Mouse (Mus musculus) embryo, embryonic 9.5 days (tissue): Measurements from ENCODE around the gene Olfr463.

ENCODE experiments used
- DNase-seq: peaks from one replicate; pipeline ENCODE4 v3.0.0-alpha.2; 2017; ENCODE audit errors: extremely low spot score

Olfr463 gene

DNA sequence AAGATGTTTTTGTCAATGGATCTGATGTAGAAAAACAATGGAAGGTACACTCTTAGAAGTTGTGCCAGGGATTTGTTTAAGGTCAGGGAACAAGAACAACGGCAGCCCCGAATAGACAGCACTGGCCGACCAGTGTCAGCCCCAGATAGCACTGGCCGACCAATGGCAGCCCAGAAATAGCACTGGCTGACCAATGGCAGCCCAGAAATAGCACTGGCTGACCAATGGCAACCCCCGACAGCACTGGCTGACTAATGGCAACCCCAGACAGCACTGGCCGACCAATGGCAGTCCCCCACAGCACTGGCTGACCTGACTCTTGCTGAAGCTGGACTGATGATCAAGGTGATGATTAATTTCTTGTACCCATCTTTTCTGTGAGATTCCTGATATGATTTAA is 49.3 kb downstream of the Olfr463 start:
- DNase-seq: peak; percentile 16

DNA sequence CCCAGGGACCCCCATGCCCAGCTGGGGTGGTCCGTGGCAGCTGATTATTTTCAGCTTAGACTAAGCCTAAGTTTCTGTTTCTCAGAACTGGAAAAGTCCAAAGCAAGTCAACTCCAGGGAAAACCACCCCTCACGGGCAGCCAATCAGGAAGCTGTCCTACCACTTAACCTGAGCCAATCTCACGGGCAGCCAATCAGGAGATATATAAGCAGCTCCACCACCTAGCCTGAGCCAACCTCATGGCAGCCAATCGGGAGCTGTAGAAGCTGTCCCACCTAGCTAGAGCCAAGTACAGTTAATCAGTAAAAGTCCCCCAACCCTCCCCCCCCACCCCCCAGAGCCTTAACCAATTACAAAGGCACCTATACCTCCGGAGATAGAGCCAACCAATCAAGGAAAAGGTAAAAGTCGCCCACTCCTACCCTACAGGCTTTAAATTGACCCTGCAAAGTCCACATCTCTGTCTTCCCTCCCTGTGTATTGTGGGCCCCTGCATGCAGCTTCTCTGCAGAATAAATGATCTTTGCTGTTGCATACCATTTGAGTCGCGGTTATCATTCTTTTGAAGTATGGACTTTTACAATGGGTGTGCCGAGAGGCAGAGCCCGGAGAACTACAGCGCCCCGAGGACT is 50.1 kb downstream of the Olfr463 start:
- no peak for DNase-seq
